Mouse (Mus musculus) heart, postnatal 25 days (tissue): ENCODE data around the gene Dlk1. TPM values are rescaled to one million over a fixed set of nuclear protein-coding genes. Genes with fewer than 3 reads are reported as not detected.
"Not testable (repeated sequence)": the region's sequence is repeated elsewhere in the genome, so short reads cannot be mapped to it uniquely, and the experiment has no call there.

Source experiments
- DNase-seq: peaks from one replicate; pipeline ENCODE4 v3.0.0; 2022; ENCODE audit warnings: low spot score
- intact Hi-C: fragments of 180-260 bp; cut with DNase I; formaldehyde crosslinking; loops from one replicate; pipeline ENCODE4 v1.15.1; 2025
- total RNA-seq, 2 experiments: library from RNA; stranded (reverse); gene quantifications; 2 replicates each; pipeline ENCODE4 v1.2.3; 2021

Dlk1 gene
- total RNA-seq, 2 experiments from 2014 or later: 0.26 to 0.61 TPM

- intact Hi-C loops: no loop called here
- no peak for DNase-seq
Observed at GRCm38 (mm10) chr12:109462594-109462993, 10.0 kb downstream of the Dlk1 start.

DNA sequence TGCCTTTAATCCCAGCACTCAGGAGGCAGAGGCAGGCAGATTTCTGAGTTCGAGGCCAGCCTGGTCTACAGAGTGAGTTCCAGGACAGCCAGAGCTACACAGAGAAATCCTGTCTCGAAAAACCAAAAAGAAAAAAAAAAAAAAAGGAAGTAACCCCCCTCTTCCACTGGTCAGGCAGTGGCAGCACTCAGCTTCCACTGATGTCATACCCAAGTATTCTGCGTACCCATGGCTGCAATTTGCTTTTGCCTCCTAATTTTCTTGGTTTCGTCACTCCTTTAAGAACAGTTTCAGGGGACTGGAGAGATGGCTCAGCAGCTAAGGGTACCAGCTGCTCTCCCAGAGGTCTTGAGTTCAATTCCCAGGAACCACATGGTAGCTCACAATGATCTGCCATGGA is 14.8 kb downstream of the Dlk1 start:
- DNase-seq, intact Hi-C loops: not testable (repeated sequence)

- intact Hi-C loops: no loop called here
- no peak for DNase-seq
Observed at GRCm38 (mm10) chr12:109469793-109470192, 17.2 kb downstream of the Dlk1 start.

DNA sequence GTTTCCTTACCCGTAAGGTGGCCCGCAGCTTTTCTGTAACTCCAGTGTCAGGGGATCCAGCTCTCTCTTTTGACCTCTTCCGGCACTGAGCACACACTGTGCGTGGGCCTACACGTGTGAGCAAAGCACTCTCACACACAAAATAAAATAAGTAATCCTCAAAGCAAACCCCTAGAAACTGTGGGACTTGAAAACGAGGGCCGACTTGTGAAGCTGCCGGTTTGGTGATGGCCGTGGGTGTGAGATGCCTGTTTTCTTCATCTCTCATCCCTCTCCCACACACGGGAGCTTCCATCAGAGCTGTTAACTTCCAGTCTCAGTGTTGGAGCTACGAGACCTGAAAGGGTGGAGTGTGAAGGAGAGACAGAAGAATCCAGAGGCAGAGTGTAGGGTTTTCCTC is 20.0 kb downstream of the Dlk1 start:
- no peak for DNase-seq
- intact Hi-C loops: no loop called here

- intact Hi-C loops: no loop called here
- no peak for DNase-seq
Observed at GRCm38 (mm10) chr12:109473575-109473976, 21.0 kb downstream of the Dlk1 start.

- DNase-seq: no peak
- intact Hi-C loops: no loop called here
Observed at GRCm38 (mm10) chr12:109474187-109474606, 21.6 kb downstream of the Dlk1 start.

DNA sequence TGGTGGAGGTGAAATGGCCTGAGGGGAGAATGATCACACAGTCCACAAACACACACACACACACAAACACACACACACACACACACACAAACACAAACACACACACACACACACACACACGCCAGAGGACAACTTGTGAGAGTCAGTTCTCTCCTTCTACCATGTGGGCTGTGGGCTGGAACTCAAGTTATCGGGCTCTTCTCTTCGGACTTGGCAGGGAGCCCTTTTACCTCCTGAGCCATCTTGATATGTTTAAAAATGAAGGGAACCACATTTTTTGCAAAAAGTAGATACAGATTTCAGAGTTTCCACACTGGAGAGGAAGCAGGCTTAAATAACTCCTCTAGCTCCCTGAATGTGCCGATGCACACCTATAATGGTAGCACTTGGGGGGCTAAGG is 22.9 kb downstream of the Dlk1 start:
- intact Hi-C loops: no loop called here
- no peak for DNase-seq

DNA sequence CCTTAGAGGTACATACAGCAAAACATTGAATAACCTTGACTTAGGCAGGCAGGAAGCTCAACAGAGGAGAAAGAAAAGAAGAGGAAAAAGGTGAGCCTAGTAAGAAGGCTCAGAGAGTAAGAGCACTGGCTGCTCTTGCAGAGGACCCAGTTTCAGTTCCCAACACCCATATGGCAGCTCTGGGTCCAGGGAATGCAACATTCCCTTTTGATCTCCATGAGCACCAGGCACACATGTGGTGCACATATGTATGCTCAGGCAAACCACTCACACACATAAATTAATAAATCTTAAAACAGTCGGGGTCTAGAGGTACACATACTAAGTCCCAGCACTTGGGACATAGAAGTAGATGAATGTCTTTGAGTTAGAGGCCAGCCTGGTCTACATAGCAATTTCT is 33.9 kb downstream of the Dlk1 start:
- DNase-seq, intact Hi-C loops: not testable (repeated sequence)

DNA sequence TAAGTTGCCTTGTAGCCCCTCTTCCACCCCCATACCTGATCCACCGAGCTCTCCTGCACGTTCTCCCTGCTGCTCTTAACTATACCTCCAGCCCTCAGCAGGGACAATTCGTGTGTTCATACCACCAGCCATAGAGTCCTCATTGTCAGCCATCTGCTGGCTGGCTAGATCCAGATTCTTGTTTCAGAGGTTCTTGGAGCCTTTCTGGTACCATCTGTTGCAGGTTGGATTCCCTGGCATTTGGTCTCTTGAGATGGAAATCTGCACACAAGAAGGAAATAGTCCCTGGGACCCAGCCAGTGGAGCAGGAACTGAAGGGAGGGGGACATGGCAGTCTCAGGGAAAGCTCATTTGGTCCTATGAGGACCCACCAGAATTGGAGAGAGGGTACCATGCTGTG is 39.1 kb downstream of the Dlk1 start:
- DNase-seq: no peak
- intact Hi-C loops: no loop called here

DNA sequence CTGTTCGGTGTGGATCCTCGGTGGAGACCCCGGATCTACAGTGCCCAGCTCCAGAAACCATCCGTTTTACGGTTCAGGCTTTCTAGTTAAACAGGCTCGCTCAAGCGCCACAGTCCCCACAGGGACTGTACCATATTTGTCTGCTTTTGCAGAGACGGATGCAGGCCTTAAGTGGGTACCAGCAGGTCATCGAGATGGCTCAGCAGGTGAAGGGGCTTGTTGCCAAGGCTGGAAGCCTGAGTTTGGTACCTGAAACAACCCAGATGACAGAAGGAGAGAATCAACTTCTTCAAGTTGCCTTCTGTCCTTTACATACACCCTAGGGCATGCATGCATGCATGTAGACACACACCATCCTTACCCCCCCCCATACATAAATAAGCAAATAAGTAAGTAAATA is 40.8 kb downstream of the Dlk1 start:
- intact Hi-C loops: no loop called here
- DNase-seq: no peak

GRCm38 (mm10) chr12:109495016-109495644 is 42.5 kb downstream of the Dlk1 start:
- DNase-seq: no peak

DNA sequence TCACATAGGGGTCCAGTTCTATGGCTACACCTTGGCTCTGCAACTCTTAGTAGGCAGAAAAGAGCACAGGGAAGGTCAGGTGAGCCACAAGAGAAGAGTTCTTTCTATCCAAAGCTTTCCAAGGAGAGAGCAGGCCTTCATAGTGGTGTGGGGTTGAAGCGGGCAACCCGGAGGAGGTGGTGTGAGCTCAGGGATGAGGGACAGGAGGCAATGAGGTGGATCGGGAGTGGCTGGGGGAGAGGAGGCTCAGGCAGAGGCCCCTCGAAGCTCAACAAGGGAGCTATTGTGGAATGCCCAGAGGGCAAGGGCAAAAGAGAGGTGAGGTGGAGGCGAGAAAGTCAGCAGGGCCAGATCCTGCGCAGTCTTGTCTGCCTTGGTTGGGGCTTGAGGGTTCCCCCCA is 43.8 kb downstream of the Dlk1 start:
- intact Hi-C loops: no loop called here
- DNase-seq: no peak

More at GRCm38 (mm10) chr12:109495016-109495644, 42.5 kb downstream of the Dlk1 start:
- intact Hi-C loops: no loop called here

DNA sequence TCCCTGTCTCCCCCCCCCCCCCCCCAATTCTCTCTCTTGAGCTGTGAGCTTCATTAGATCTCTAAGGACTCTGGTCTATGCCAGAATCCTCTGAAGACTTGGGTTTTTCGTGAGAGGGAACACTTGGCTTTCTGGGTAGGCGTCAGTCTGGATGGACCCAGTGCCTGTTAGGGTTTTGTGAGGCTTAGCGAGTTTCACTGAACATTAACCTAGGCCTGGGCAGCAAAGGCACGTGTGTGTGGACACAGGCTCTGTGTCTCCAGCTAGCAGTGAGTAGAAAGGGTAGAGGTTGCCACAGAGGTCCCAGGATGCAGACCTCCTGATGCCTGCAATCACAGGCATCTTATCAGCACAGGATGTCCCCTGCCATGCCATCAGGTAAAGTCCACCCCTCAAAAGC is 48.4 kb downstream of the Dlk1 start:
- intact Hi-C loops: no loop called here
- no peak for DNase-seq

DNA sequence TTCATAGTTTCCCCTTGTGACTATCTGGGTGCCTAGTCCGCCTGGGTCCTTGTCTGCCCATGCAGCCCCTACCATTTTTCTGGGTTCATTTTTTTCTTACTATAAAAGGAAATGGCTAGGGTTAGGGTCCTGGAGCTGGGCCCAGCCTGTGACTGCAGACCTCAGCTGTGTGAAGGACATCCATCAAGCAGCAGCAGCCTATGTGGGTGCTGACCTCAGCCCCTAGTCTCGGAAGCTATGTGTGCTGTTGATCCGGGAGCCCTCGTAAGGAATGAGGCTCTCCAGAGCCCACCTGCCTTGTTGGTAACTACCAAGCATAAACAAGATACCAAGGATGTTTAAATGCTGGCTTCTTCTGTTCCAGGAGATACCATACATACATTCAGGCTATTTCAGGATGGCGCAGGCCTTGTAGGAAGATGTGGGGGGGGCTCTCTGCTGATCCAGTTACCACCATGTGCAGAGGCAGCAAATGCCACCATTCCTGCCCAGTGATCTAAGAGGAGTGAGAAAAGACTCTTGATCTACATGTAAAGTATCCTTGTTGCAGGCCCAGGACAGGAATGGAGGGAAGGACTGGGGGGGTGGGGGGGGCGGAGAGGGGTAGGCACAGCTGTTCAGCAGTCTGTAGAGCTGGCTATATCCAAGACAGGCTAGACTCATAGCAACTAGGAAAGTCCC is 49.9 kb downstream of the Dlk1 start:
- no peak for DNase-seq

GRCm38 (mm10) chr12:109507693-109508092 is 55.1 kb downstream of the Dlk1 start:
- DNase-seq: no peak
- intact Hi-C loops: no loop called here

More for the DNA sequence above, 49.9 kb downstream of the Dlk1 start:
- intact Hi-C loops: no loop called here

- intact Hi-C loops: no loop called here
- no peak for DNase-seq
Observed at GRCm38 (mm10) chr12:109508495-109509454, 56.2 kb downstream of the Dlk1 start.

GRCm38 (mm10) chr12:109509531-109510137 is 57.0 kb downstream of the Dlk1 start:
- no peak for DNase-seq

DNA sequence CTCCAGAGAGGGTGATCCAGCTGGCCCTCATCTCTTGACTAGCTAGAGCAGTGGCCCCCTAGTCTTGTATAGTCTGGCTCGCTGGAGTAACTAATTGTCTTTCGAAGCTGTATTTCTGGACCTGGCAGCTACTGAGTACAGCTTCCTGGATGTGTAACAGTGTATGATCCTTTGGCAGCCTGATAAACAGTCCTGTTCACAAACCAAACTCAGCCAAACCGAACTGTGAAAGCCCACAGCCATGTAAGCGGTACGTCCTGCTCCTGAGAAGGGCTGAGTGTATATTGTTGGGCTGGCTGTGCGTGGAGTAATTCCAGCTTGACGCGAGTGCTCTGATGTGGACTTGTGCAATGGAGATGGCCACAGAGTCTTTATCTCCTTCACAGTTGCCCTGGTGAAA is 57.6 kb downstream of the Dlk1 start:
- intact Hi-C loops: no loop called here
- no peak for DNase-seq

More at GRCm38 (mm10) chr12:109509531-109510137, 57.0 kb downstream of the Dlk1 start:
- intact Hi-C loops: no loop called here

DNA sequence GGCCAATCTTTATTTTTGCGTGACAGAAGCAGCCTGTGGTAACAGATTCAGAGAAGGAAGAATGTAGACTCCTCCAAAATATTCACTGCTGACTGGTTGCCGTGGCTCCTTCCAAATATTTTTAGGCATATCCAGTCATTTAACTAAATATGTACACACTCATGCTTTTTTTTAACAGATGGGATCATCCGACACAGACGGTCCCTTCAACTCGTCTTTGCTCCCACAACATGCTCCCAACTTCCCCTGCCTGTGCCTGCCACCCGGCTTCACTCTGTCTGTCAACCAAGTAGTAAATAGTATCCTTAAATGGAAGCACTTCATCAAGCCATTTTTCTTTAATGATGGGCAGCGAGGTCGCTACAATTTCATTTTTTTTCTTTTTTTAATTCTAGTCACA is 58.8 kb downstream of the Dlk1 start:
- DNase-seq: no peak
- intact Hi-C loops: no loop called here
